Mouse (Mus musculus): ENCODE measurements around the gene Dnah14. TPM values are rescaled to one million over a fixed set of nuclear protein-coding genes. Genes with fewer than 3 reads are reported as not detected.

The Dnah14 gene
- total and polyA plus RNA-seq, 2 experiments from 2014 or later: under 0.01 to 0.70 TPM

DNA sequence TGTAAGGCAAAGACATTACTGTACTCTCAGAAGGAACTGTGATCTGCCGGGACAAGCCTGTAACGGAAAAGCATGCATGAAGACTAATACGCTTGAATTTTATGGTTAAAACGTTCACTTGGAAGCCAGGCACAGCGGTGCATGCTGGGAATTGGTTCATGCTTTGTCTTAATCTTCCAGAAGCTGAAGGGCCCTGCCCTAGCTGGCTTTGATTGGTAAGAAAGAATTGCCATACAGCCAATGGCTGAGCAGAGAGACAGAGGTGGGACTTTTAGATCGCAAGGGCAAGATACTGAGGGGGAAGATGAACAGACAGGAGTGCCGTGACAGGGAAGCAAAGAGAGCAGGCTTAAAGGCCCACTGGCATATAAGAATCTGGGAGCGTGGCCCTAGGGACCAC lies 6.8 kb downstream of the Dnah14 start:
- H3K4me1 ChIP-seq (ENCODE audit: insufficient read depth, low read length): no peaks in the 10 kb centered on the region
- no peak overlapping the region for H3K9ac ChIP-seq (replicated peaks; ENCODE audit: low read length, poor library complexity, severe bottlenecking)
- H3K36me3 ChIP-seq (ENCODE audit: insufficient read depth, low read length): no peaks in the 10 kb centered on the region
- H3K4me3 ChIP-seq (ENCODE audit: low read depth, low read length): no peak overlapping the region
- TF ChIP-seq CTCF (IDR thresholded peaks at IDR 0.05): no peak
- H3K27ac ChIP-seq (ENCODE audit: low read depth, low read length): no peak overlapping the region
- 51% methylated on average over 8 of the region's 8 CpGs for whole genome bisulfite sequencing
- no peaks in the 10 kb centered on the region for H3K9me3 ChIP-seq (ENCODE audit: low read length)
- H3K4me2 ChIP-seq (ENCODE audit: low read depth, low read length, poor library complexity, severe bottlenecking): no peak overlapping the region
- H3K27me3 ChIP-seq (ENCODE audit: insufficient read depth, low read length): no peaks in the 10 kb centered on the region
- DNase-seq (ENCODE audit: low spot score) (peak; percentile 69), ATAC-seq (ENCODE audit: low FRiP score) (no peak)

DNA sequence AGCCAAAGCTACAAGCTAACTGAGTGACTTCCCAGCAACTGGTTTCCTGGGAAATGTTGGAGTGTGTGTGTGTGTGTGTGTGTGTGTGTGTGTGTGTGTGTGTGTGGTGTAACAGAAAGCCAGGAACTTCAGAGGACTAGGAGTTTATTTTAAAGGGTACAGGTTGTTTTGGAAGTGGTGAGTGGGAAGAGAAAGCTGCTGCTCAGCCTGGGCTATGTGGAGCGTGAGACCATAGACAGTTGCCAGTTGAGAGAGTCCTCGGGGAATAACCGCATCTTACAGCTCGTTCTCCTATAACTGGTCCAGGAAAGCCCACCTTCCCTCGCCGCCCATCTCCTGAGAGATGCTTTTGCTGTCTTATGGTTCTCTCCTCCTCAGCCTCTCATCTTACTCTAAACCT lies 12.8 kb downstream of the Dnah14 start:
- ATAC-seq (ENCODE audit: low FRiP score): no peak
- no peak for TF ChIP-seq CTCF (IDR thresholded peaks at IDR 0.05)
- H3K27ac ChIP-seq (ENCODE audit: low read depth, low read length): no peak overlapping the region
- H3K36me3 ChIP-seq (ENCODE audit: insufficient read depth, low read length): no peaks in the 10 kb centered on the region
- H3K9ac ChIP-seq (replicated peaks; ENCODE audit: low read length, poor library complexity, severe bottlenecking): no peak overlapping the region
- H3K4me3 ChIP-seq (ENCODE audit: low read depth, low read length): no peak overlapping the region
- no peak overlapping the region for H3K4me2 ChIP-seq (ENCODE audit: low read depth, low read length, poor library complexity, severe bottlenecking)
- no peaks in the 10 kb centered on the region for H3K4me1 ChIP-seq (ENCODE audit: insufficient read depth, low read length)
- WGBS: 83% methylated on average over 6 of the region's 6 CpGs
- no peaks in the 10 kb centered on the region for H3K27me3 ChIP-seq (ENCODE audit: insufficient read depth, low read length)
- no peak for DNase-seq (ENCODE audit: low spot score)
- no peaks in the 10 kb centered on the region for H3K9me3 ChIP-seq (ENCODE audit: low read length)

DNA sequence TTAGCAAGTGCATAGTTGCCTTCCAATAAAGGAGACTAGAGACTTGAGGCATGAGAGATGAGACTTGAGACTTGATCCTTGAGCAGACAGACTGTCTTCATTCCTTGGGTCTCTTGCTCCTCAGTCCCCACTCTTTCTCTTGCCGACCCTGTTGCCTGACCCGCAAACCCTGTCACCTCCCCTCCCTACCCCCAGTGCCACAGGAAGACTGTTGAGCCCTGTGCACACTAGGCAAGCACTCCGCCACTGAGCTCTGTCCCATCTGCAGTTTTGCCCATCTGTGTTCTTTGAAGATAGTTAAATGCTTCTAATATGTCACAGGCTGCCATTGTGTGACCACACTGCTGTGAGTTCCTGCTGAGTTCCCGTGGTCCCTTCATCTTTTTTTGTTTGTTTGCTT lies 23.0 kb downstream of the Dnah14 start:
- Histone ChIP-seq H3K9ac (replicated peaks; ENCODE audit: low read length, poor library complexity, severe bottlenecking) (no peak overlapping the region), H3K4me3 (ENCODE audit: low read depth, low read length) (no peak overlapping the region), H3K9me3 (ENCODE audit: low read length) (no peaks in the 10 kb centered on the region), H3K27ac (ENCODE audit: low read depth, low read length) (no peak overlapping the region), H3K4me2 (ENCODE audit: low read depth, low read length, poor library complexity, severe bottlenecking) (no peak overlapping the region), H3K36me3 (ENCODE audit: insufficient read depth, low read length) (no peaks in the 10 kb centered on the region), H3K4me1 (ENCODE audit: insufficient read depth, low read length) (no peaks in the 10 kb centered on the region), H3K27me3 (ENCODE audit: insufficient read depth, low read length) (no peaks in the 10 kb centered on the region)
- TF ChIP-seq CTCF (IDR thresholded peaks at IDR 0.05): no peak
- no peak for DNase-seq (ENCODE audit: low spot score)
- 51% methylated on average over 4 of the region's 4 CpGs for whole genome bisulfite sequencing
- ATAC-seq (ENCODE audit: low FRiP score): no peak

DNA sequence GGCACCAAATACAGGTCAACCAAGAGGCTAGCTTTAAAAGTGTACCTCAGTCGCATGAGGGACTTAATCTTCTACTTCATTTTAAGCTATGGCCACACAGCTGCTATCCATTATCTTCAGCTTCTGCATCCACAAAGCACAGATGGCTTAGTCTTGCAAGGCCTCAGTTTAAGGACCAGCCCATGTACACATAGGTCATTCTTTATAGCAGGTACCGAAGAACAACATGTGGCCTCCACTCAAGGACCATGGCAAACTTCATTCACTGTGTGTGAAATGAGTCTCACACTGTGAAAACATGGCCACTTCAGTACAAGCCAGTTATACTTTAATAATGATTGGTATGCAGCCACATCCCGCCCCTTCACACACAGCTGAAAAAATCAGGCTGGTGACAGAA lies 34.8 kb downstream of the Dnah14 start:
- WGBS: 78% methylated on average over 3 of the region's 3 CpGs
- ATAC-seq (ENCODE audit: low FRiP score): no peak
- H3K9me3 ChIP-seq (ENCODE audit: low read length): no peaks in the 10 kb centered on the region

DNA sequence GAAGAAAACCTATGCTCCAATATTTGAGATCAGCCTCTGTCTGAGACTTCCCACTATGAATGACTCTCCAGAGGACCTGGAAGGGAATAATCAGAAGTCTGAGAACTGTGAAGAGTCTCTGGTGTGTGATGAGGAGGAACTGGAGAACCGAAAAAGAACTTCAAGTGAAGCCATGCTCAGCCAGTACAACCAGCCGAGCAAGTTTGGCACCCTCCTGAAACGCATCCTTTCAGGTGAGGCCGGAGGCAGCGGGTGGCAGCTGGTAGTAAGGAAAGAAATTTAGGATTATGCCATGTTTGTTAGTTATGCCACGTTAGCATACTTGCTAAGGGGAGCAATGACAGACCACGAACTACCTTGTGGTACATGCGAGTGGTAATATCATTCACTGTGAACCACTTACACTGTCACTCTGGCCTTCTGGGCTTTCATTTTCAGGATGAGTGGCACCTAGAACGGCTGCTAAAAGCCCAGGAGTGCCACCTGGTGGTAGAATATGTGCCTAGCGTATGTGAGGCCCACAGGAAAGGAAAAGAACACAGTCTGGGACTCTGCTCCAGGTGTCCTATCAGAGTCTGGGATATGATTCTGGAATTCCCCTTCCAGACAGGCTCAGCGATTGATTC lies 39.6 kb downstream of the Dnah14 start:
- Histone ChIP-seq H3K4me1 (ENCODE audit: insufficient read depth, low read length) (no peaks in the 10 kb centered on the region), H3K27me3 (ENCODE audit: insufficient read depth, low read length) (no peaks in the 10 kb centered on the region), H3K27ac (ENCODE audit: low read depth, low read length) (no peak overlapping the region), H3K9me3 (ENCODE audit: low read length) (no peaks in the 10 kb centered on the region), H3K4me3 (ENCODE audit: low read depth, low read length) (no peak overlapping the region), H3K4me2 (ENCODE audit: low read depth, low read length, poor library complexity, severe bottlenecking) (no peak overlapping the region), H3K9ac (replicated peaks; ENCODE audit: low read length, poor library complexity, severe bottlenecking) (no peak overlapping the region), H3K36me3 (ENCODE audit: insufficient read depth, low read length) (no peaks in the 10 kb centered on the region)
- DNase-seq (ENCODE audit: low spot score) (peak; percentile 82), ATAC-seq (ENCODE audit: low FRiP score) (no peak)
- WGBS: 44% methylated on average over 11 of the region's 11 CpGs
- TF ChIP-seq CTCF (IDR thresholded peaks at IDR 0.05): peak; percentile 93

More for the DNA sequence above, 34.8 kb downstream of the Dnah14 start:
- no peaks in the 10 kb centered on the region for H3K4me1 ChIP-seq (ENCODE audit: insufficient read depth, low read length)
- no peak for TF ChIP-seq CTCF (IDR thresholded peaks at IDR 0.05)
- H3K36me3 ChIP-seq (ENCODE audit: insufficient read depth, low read length): no peaks in the 10 kb centered on the region
- no peak overlapping the region for H3K9ac ChIP-seq (replicated peaks; ENCODE audit: low read length, poor library complexity, severe bottlenecking)
- no peaks in the 10 kb centered on the region for H3K27me3 ChIP-seq (ENCODE audit: insufficient read depth, low read length)
- H3K4me2 ChIP-seq (ENCODE audit: low read depth, low read length, poor library complexity, severe bottlenecking): no peak overlapping the region
- H3K4me3 ChIP-seq (ENCODE audit: low read depth, low read length): no peak overlapping the region
- no peak for DNase-seq (ENCODE audit: low spot score)
- H3K27ac ChIP-seq (ENCODE audit: low read depth, low read length): no peak overlapping the region

DNA sequence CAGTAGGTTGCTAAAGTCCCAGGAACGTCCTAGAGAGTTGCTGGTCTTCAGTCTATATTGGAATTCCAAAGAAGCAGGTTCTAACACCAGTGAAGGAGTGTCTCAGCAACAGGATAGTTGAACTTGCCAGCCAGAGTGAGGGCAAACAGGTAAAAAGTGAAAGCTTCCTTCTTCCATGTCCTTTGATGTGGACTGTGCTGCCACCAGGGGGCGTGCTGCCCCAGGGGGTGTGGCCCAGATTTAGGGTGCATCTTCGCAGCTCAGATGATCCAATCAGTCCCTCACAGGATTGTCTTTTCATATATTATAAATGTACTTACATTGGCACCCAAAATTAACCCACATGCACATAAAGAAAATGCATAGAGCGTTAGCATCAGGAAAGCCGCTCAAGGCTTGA lies 41.0 kb downstream of the Dnah14 start:
- DNase-seq (ENCODE audit: low spot score): no peak
- no peaks in the 10 kb centered on the region for H3K4me1 ChIP-seq (ENCODE audit: insufficient read depth, low read length)

More for the DNA sequence above, 41.0 kb downstream of the Dnah14 start:
- no peaks in the 10 kb centered on the region for H3K27me3 ChIP-seq (ENCODE audit: insufficient read depth, low read length)
- peak; percentile 67 for TF ChIP-seq CTCF (IDR thresholded peaks at IDR 0.05)
- H3K4me3 ChIP-seq (ENCODE audit: low read depth, low read length): no peak overlapping the region
- H3K9ac ChIP-seq (replicated peaks; ENCODE audit: low read length, poor library complexity, severe bottlenecking): no peak overlapping the region
- H3K36me3 ChIP-seq (ENCODE audit: insufficient read depth, low read length): no peaks in the 10 kb centered on the region
- no peak for ATAC-seq (ENCODE audit: low FRiP score)
- H3K9me3 ChIP-seq (ENCODE audit: low read length): no peaks in the 10 kb centered on the region
- H3K27ac ChIP-seq (ENCODE audit: low read depth, low read length): no peak overlapping the region
- no peak overlapping the region for H3K4me2 ChIP-seq (ENCODE audit: low read depth, low read length, poor library complexity, severe bottlenecking)
- WGBS: 45% methylated on average over 5 of the region's 5 CpGs
